Mouse (Mus musculus): ENCODE measurements around the gene Nkx2-1. TPM values are rescaled to one million over a fixed set of nuclear protein-coding genes. Genes with fewer than 3 reads are reported as not detected.

The Nkx2-1 gene
- not detected for polyA plus RNA-seq (2017; shearing (Covaris generic))

DNA sequence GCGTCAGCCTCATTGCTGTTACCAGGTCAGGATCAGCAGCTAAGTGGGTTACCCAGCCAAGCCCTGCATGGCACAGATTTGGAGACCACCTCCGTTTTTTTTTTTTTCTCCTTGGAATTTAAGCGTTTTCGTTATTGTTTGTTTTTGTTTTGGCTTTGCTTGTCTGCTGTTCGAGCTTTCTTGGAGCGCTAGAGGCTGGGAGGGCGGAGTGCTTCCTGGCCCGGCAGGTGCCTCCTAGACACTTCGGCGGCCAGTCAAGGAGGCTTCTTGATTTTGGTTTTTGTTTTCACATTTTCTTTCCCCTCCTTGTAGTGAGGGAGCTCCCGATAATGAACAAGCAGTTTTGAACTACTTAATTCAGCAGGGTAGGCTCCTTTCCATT, at the start of gene Nkx2-1:
TSS of gene Nkx2-1 (minus strand) at position 25 of the 382 bp plus-strand sequence.

Other genes starting within 250 kb of the Nkx2-1 start
- 20.4 TPM for gene Mbip, start 191.0 kb downstream of the Nkx2-1 start, polyA plus RNA-seq (2017; shearing (Covaris generic))
- gene Nkx2-9, start 76.4 kb upstream of the Nkx2-1 start, polyA plus RNA-seq (2017; shearing (Covaris generic)) = not detected
- 0.24 TPM for gene Pax9, start 154.9 kb upstream of the Nkx2-1 start, polyA plus RNA-seq (2017; shearing (Covaris generic))

Measured in effector memory CD4-positive, alpha-beta T cell, adult 7 months (primary cell).